Mouse (Mus musculus): ENCODE measurements around the gene Rprd2. TPM values are rescaled to one million over a fixed set of nuclear protein-coding genes. Genes with fewer than 3 reads are reported as not detected.

Rprd2 gene
- polyA plus RNA-seq, 1 experiment from 2014 or later = 22.6 TPM

GRCm38 (mm10) chr3:95732297-95732696, 86.4 kb downstream of the Rprd2 start:
- H3K36me3 ChIP-seq = peaks cover 30% of the 10 kb centered on the region
- H3K4me2 ChIP-seq = no peak overlapping the region
- H3K27me3 ChIP-seq = no peaks in the 10 kb centered on the region
- no peaks in the 10 kb centered on the region for H3K9me3 ChIP-seq
- no peak overlapping the region for H3K9ac ChIP-seq
- H3K27ac ChIP-seq (replicated peaks) = no peak overlapping the region
- WGBS = 94% methylated on average over 9 of the region's 9 CpGs
- no peak for ATAC-seq (ENCODE audit: low read depth)
- no peaks in the 10 kb centered on the region for H3K4me1 ChIP-seq (replicated peaks)
- no peak overlapping the region for H3K4me3 ChIP-seq

- H3K4me2 ChIP-seq = no peak overlapping the region
- no peak overlapping the region for H3K27ac ChIP-seq (replicated peaks)
- no peaks in the 10 kb centered on the region for H3K9me3 ChIP-seq
- no peaks in the 10 kb centered on the region for H3K4me1 ChIP-seq (replicated peaks)
- peaks cover 30% of the 10 kb centered on the region for H3K36me3 ChIP-seq
- ATAC-seq (ENCODE audit: low read depth) = no peak
- 91% methylated on average over 4 of the region's 4 CpGs for WGBS
- no peak overlapping the region for H3K9ac ChIP-seq
- H3K4me3 ChIP-seq = no peak overlapping the region
- no peaks in the 10 kb centered on the region for H3K27me3 ChIP-seq
These were observed 86.9 kb downstream of the Rprd2 start for GRCm38 (mm10) chr3:95731802-95732201.

- Histone ChIP-seq H3K4me1 (replicated peaks) (no peaks in the 10 kb centered on the region), H3K36me3 (peaks cover 16% of the 10 kb centered on the region), H3K9me3 (no peaks in the 10 kb centered on the region), H3K4me3 (no peak overlapping the region), H3K27ac (replicated peaks) (no peak overlapping the region), H3K4me2 (no peak overlapping the region), H3K9ac (no peak overlapping the region), H3K27me3 (no peaks in the 10 kb centered on the region)
- ATAC-seq (ENCODE audit: low read depth) = no peak
- 76% methylated on average over 7 of the region's 7 CpGs for WGBS
These were observed 88.2 kb downstream of the Rprd2 start for GRCm38 (mm10) chr3:95730431-95730830.

DNA sequence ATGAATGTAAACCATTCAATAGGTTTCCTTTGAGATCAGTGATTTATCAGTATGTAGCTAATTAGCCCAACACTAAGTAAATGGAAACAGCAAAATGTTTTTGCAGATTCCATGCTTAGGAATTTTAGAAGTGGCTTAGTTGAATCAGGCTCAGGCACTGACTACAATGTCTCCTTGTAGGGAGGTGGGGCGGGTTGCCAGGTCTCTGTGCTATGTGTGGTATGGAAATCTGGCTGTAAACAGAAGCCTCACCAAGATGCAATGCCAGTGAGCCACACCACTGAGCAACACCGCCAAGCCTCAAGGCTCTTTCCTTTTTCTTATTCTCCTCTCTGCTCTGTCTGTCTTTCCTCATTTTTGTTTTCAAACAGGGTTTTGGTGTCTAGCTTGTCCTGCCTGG, 89.8 kb downstream of the Rprd2 start:
- Histone ChIP-seq H3K36me3 (0 out of 2 replicates have a peak, but pooled peaks cover 1% of the 10 kb centered on the region), H3K9me3 (no peaks in the 10 kb centered on the region), H3K4me2 (no peak overlapping the region), H3K9ac (no peak overlapping the region), H3K4me3 (no peak overlapping the region), H3K4me1 (replicated peaks) (no peaks in the 10 kb centered on the region), H3K27ac (replicated peaks) (no peak overlapping the region), H3K27me3 (no peaks in the 10 kb centered on the region)
- 84% methylated on average over 2 of the region's 2 CpGs for WGBS
- no peak for ATAC-seq (ENCODE audit: low read depth)

DNA sequence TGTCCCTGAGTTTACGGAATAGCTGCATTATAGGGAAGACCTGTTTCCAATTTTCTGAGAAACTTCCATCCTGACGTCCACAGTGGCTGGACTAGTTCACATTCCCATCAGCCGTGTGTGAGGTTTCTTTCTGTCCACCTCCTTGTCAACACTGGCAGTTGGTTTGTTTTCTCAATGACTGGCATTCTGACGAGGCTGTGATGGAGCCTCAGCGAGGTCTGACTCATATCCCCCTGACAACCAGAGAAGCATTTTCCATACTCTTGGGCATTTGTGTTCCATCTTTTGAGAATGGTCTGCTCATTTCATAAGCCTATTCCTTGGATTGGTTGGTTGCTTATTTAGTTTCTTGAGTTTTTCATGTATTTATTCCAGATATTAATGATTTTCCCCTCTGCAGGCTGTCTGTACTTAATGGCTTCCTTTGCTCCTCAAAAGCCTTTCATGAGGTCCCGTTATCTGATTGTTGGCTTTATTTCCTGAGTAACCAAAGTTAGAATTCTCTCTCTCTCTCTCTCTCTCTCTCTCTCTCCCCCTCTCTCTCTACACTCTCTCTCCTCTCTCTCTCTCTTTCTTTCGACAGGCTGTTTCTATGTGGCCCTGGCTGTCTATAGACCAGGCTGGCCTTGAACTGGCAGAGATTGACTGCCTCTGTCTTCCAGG, 91.8 kb downstream of the Rprd2 start:
- Histone ChIP-seq H3K27ac (replicated peaks) (no peak overlapping the region), H3K4me2 (no peak overlapping the region), H3K9ac (no peak overlapping the region), H3K27me3 (no peaks in the 10 kb centered on the region), H3K4me3 (no peak overlapping the region), H3K9me3 (no peaks in the 10 kb centered on the region), H3K4me1 (replicated peaks) (no peaks in the 10 kb centered on the region), H3K36me3 (no peaks in the 10 kb centered on the region)
- no peak for ATAC-seq (ENCODE audit: low read depth)
- WGBS = 74% methylated on average over 7 of the region's 7 CpGs

DNA sequence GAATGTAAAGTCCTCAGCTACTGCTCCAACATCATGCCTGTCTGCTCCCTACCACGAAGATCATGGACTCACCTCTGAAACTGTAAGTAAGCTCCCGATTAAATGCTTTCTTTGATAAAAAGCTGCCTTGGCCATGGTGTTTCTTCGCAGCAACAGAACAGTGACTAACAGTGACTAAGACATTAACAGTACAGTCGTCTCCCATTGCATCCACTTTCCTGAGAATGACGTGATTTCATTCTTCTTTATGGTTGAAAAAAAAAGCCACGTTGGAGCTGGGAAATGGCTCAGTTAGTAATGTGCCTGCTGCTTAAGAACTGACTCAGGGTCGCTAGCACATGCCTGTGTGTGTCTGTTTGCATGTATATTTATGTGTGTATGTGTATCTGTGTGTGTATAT, 92.8 kb downstream of the Rprd2 start:
- H3K36me3 ChIP-seq = no peaks in the 10 kb centered on the region
- no peaks in the 10 kb centered on the region for H3K9me3 ChIP-seq
- no peak overlapping the region for H3K4me3 ChIP-seq
- H3K9ac ChIP-seq = no peak overlapping the region
- H3K4me1 ChIP-seq (replicated peaks) = no peaks in the 10 kb centered on the region
- no peak overlapping the region for H3K27ac ChIP-seq (replicated peaks)
- WGBS = 87% methylated on average over 7 of the region's 7 CpGs
- H3K27me3 ChIP-seq = no peaks in the 10 kb centered on the region
- H3K4me2 ChIP-seq = no peak overlapping the region
- ATAC-seq (ENCODE audit: low read depth) = no peak

- WGBS = 71% methylated on average over 3 of the region's 3 CpGs
- no peak overlapping the region for H3K27ac ChIP-seq (replicated peaks)
- no peaks in the 10 kb centered on the region for H3K27me3 ChIP-seq
- no peaks in the 10 kb centered on the region for H3K4me1 ChIP-seq (replicated peaks)
- no peak for ATAC-seq (ENCODE audit: low read depth)
- H3K36me3 ChIP-seq = no peaks in the 10 kb centered on the region
- no peak overlapping the region for H3K4me3 ChIP-seq
- no peaks in the 10 kb centered on the region for H3K9me3 ChIP-seq
- H3K4me2 ChIP-seq = no peak overlapping the region
- H3K9ac ChIP-seq = no peak overlapping the region
These were observed 96.3 kb downstream of the Rprd2 start for GRCm38 (mm10) chr3:95722386-95722785.

- Histone ChIP-seq H3K4me3 (no peak overlapping the region), H3K9me3 (no peaks in the 10 kb centered on the region), H3K9ac (no peak overlapping the region), H3K27ac (replicated peaks) (no peak overlapping the region), H3K27me3 (no peaks in the 10 kb centered on the region), H3K36me3 (no peaks in the 10 kb centered on the region), H3K4me2 (no peak overlapping the region), H3K4me1 (replicated peaks) (no peaks in the 10 kb centered on the region)
- ATAC-seq (ENCODE audit: low read depth) = no peak
- 89% methylated on average over 2 of the region's 2 CpGs for WGBS
These were observed 100.5 kb downstream of the Rprd2 start for GRCm38 (mm10) chr3:95718153-95718552.

DNA sequence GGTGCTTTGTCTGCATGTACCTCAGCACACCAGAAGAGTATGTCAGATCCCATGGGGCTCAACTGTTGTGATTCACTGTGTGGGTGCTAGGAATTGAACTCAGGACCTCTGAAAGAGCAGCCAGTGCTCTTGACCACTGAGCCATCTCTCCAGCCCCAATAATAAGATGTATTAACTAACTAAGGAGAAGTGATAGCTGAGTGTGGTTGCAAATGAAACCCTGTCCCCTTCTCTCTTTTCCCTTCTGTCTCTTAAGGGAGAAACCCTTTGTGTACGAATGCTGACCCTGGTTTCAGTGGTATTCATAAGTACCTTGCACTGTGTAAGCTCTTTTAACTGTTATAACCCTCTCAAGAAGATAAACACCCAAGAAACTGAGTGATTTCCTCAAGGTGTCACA, 102.6 kb downstream of the Rprd2 start:
- no peaks in the 10 kb centered on the region for H3K4me1 ChIP-seq (replicated peaks)
- H3K36me3 ChIP-seq = no peaks in the 10 kb centered on the region
- H3K4me2 ChIP-seq = no peak overlapping the region
- 95% methylated on average over 1 of the region's 1 CpGs for WGBS
- ATAC-seq (ENCODE audit: low read depth) = no peak
- no peak overlapping the region for H3K4me3 ChIP-seq
- no peak overlapping the region for H3K9ac ChIP-seq
- 0 out of 2 replicates have a peak, but pooled peaks cover 7% of the 10 kb centered on the region for H3K9me3 ChIP-seq
- no peaks in the 10 kb centered on the region for H3K27me3 ChIP-seq
- H3K27ac ChIP-seq (replicated peaks) = no peak overlapping the region

Small RNA genes within 50 kb of the gene (microRNA-seq; reads per million reads assigned to microRNA genes)
- gene Mir7014 = not detected

Other genes with a start within 250 kb of the Rprd2 start
- 33.6 and 34.3 TPM in 2 replicates for gene Golph3l, start 229.9 kb downstream of the Rprd2 start, polyA plus RNA-seq (2015; fragmentation: Nextera tagmentation; extraction: Ambion mirVana)
- 96.1 and 104 TPM in 2 replicates for gene Ensa, start 193.9 kb downstream of the Rprd2 start, polyA plus RNA-seq (2015; fragmentation: Nextera tagmentation; extraction: Ambion mirVana)
- gene Mcl1, start 160.1 kb downstream of the Rprd2 start, polyA plus RNA-seq (2015; fragmentation: Nextera tagmentation; extraction: Ambion mirVana) = 57.1 and 58.8 TPM in 2 replicates
- gene Adamtsl4, start 130.9 kb downstream of the Rprd2 start, polyA plus RNA-seq (2015; fragmentation: Nextera tagmentation; extraction: Ambion mirVana) = 0.71 and 1.4 TPM in 2 replicates
- 13.1 and 16.6 TPM in 2 replicates for gene Ecm1, start 79.3 kb downstream of the Rprd2 start, polyA plus RNA-seq (2015; fragmentation: Nextera tagmentation; extraction: Ambion mirVana)
- 36.9 and 39.2 TPM in 2 replicates for gene Tars2, start 58.7 kb downstream of the Rprd2 start, polyA plus RNA-seq (2015; fragmentation: Nextera tagmentation; extraction: Ambion mirVana)
- gene Prpf3, start 37.0 kb upstream of the Rprd2 start, polyA plus RNA-seq (2015; fragmentation: Nextera tagmentation; extraction: Ambion mirVana) = 36.1 and 40.0 TPM in 2 replicates
- gene Mrps21, start 52.7 kb upstream of the Rprd2 start, polyA plus RNA-seq (2015; fragmentation: Nextera tagmentation; extraction: Ambion mirVana) = 327 and 348 TPM in 2 replicates
- gene Ciart, start 63.4 kb upstream of the Rprd2 start, polyA plus RNA-seq (2015; fragmentation: Nextera tagmentation; extraction: Ambion mirVana) = 3.9 and 5.1 TPM in 2 replicates
- 21.9 and 24.1 TPM in 2 replicates for gene BC028528, start 73.1 kb upstream of the Rprd2 start, polyA plus RNA-seq (2015; fragmentation: Nextera tagmentation; extraction: Ambion mirVana)
- gene Aph1a, start 75.1 kb upstream of the Rprd2 start, polyA plus RNA-seq (2015; fragmentation: Nextera tagmentation; extraction: Ambion mirVana) = 27.3 and 33.3 TPM in 2 replicates
- 1.4 and 2.7 TPM in 2 replicates for gene Car14, start 85.8 kb upstream of the Rprd2 start, polyA plus RNA-seq (2015; fragmentation: Nextera tagmentation; extraction: Ambion mirVana)
- 150 and 161 TPM in 2 replicates for gene Anp32e, start 110.4 kb upstream of the Rprd2 start, polyA plus RNA-seq (2015; fragmentation: Nextera tagmentation; extraction: Ambion mirVana)
- gene Plekho1, start 177.1 kb upstream of the Rprd2 start, polyA plus RNA-seq (2015; fragmentation: Nextera tagmentation; extraction: Ambion mirVana) = 65.9 and 74.1 TPM in 2 replicates
- gene Vps45, start 239.6 kb upstream of the Rprd2 start, polyA plus RNA-seq (2015; fragmentation: Nextera tagmentation; extraction: Ambion mirVana) = 66.9 and 77.1 TPM in 2 replicates

All from neural tube, embryonic 13.5 days (tissue).